Mouse (Mus musculus): ENCODE measurements at regions not wholly inside any gene's neighbourhood (a gene's known extent, or its start where the extent isn't known, plus 50 kb on each side); places are given as distances from the start of the nearest gene placed in this dataset.

DNA sequence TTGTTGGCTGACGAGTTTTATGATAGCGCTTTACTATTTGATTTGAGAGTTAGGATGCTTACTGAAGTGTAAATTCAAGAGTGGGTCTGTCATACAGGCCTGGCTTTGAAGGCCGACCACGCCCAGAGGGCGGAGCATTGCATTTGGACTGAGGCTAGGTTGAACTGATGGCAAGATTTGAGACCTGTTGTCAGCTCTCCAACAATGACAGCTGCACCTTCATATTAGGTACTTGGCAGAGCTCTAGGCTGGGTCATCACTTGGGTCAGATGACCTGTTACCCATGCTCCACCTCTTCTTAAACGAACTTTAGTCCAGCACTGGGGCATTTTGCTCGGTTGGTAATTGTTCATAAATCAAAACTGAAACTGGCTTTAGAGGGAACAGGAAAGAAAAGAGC is 231.1 kb upstream of the Ptbp2 start:
- TF ChIP-seq CTCF (IDR thresholded peaks at IDR 0.05; ENCODE audit: low read depth, low read length) (no peak), POLR2A (IDR thresholded peaks at IDR 0.05; ENCODE audit: extremely low read depth, insufficient read depth, low read length) (no peak)
- no peak overlapping the region for H3K4me3 ChIP-seq (ENCODE audit: insufficient read depth, low read depth, low read length)
- DNase-seq (ENCODE audit: extremely low read depth, low read depth, low spot score) = peak; percentile 38
- no peak overlapping the region for H3K27ac ChIP-seq (replicated peaks; ENCODE audit: insufficient read depth, low read depth, low read length)
- 78% methylated on average over 7 of the region's 7 CpGs for WGBS
- no peaks in the 10 kb centered on the region for H3K36me3 ChIP-seq (ENCODE audit: control insufficient read depth, insufficient read depth, low read length)
- no peaks in the 10 kb centered on the region for H3K79me2 ChIP-seq (ENCODE audit: control insufficient read depth, insufficient read depth, low read length)
- no peak overlapping the region for H3K9ac ChIP-seq (ENCODE audit: low read depth, low read length)
- H3K4me1 ChIP-seq (ENCODE audit: control insufficient read depth, insufficient read depth, low read length) = no peaks in the 10 kb centered on the region; the same call in 1 of the 2 replicates
- H3K27me3 ChIP-seq (ENCODE audit: control insufficient read depth, insufficient read depth, low read length) = no peaks in the 10 kb centered on the region

DNA sequence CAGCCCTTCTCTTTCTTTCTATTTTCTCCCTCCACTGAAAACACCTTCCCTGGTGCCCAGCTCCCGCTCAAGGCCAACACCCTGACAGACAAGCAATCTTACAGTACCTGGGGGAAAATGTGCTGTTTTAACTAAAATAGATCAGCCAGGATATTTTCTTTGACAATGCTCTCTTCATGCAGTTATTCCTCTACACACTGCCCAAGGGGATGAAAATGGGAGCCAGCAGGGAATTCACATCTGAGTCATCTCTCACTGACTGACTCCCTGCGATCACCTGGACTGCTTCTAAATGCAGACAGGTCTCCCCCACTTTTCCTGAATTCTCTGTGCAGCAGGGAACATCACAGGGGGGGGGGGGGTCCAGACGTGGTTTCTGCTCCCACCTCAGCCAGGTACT is 227.6 kb upstream of the Ptbp2 start:
- no peaks in the 10 kb centered on the region for H3K79me2 ChIP-seq (ENCODE audit: control insufficient read depth, insufficient read depth, low read length)
- no peaks in the 10 kb centered on the region for H3K36me3 ChIP-seq (ENCODE audit: control insufficient read depth, insufficient read depth, low read length)
- H3K27me3 ChIP-seq (ENCODE audit: control insufficient read depth, insufficient read depth, low read length) = no peaks in the 10 kb centered on the region
- no peak overlapping the region for H3K27ac ChIP-seq (replicated peaks; ENCODE audit: insufficient read depth, low read depth, low read length)
- 39% methylated on average over 3 of the region's 3 CpGs for WGBS
- no peaks in the 10 kb centered on the region; the same call in 1 of the 2 replicates for H3K4me1 ChIP-seq (ENCODE audit: control insufficient read depth, insufficient read depth, low read length)
- no peak overlapping the region for H3K4me3 ChIP-seq (ENCODE audit: insufficient read depth, low read depth, low read length)
- TF ChIP-seq POLR2A (IDR thresholded peaks at IDR 0.05; ENCODE audit: extremely low read depth, insufficient read depth, low read length) (no peak), CTCF (IDR thresholded peaks at IDR 0.05; ENCODE audit: low read depth, low read length) (no peak)
- no peak overlapping the region for H3K9ac ChIP-seq (ENCODE audit: low read depth, low read length)
- no peak for DNase-seq (ENCODE audit: extremely low read depth, low read depth, low spot score)

DNA sequence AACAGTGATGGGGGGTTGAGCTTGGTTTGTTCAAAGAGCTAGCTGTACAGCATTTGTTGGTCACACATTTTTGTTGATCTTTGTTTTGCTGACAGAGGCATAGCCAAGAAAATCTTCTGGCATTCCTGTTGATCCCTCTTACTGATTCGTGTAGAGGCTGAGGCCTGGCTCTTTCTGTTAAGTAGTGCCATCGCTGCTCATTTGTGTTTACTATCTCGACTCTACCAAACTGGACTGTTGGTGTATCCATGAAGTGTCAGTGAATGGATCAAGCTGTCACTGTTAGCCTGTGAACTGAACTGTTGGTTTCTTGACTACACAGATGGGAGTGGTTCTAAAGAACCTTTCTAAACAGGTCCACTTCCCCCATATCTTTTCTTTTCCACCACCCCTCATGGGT is 223.8 kb upstream of the Ptbp2 start:
- no peaks in the 10 kb centered on the region for H3K27me3 ChIP-seq (ENCODE audit: control insufficient read depth, insufficient read depth, low read length)
- TF ChIP-seq CTCF (IDR thresholded peaks at IDR 0.05; ENCODE audit: low read depth, low read length) (no peak), POLR2A (IDR thresholded peaks at IDR 0.05; ENCODE audit: extremely low read depth, insufficient read depth, low read length) (no peak)
- 82% methylated on average over 3 of the region's 3 CpGs for WGBS
- no peak overlapping the region for H3K27ac ChIP-seq (replicated peaks; ENCODE audit: insufficient read depth, low read depth, low read length)
- DNase-seq (ENCODE audit: extremely low read depth, low read depth, low spot score) = no peak
- H3K36me3 ChIP-seq (ENCODE audit: control insufficient read depth, insufficient read depth, low read length) = no peaks in the 10 kb centered on the region
- no peak overlapping the region for H3K4me3 ChIP-seq (ENCODE audit: insufficient read depth, low read depth, low read length)
- no peaks in the 10 kb centered on the region; the same call in 1 of the 2 replicates for H3K4me1 ChIP-seq (ENCODE audit: control insufficient read depth, insufficient read depth, low read length)
- H3K9ac ChIP-seq (ENCODE audit: low read depth, low read length) = no peak overlapping the region
- H3K79me2 ChIP-seq (ENCODE audit: control insufficient read depth, insufficient read depth, low read length) = no peaks in the 10 kb centered on the region

DNA sequence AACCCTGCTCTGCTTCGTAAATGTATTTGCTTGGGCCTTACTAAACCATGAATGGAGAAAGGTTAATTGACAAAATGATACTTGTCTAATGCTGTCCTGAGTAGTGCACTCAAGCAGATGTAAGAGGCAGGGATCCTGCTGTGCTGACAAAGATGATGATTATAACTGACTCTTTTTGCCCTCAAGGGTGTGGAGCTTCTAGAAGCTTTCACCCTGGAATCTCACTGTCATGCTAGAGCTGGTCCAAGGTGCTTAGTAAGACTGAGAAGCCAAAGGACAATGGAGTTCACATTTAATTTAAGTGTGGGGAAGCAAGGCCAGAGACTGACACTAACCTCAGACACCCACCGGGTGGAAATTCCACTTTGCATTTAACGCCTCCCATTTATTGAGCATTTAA is 220.3 kb upstream of the Ptbp2 start:
- no peaks in the 10 kb centered on the region for H3K79me2 ChIP-seq (ENCODE audit: control insufficient read depth, insufficient read depth, low read length)
- WGBS = 86% methylated on average over 3 of the region's 3 CpGs

DNA sequence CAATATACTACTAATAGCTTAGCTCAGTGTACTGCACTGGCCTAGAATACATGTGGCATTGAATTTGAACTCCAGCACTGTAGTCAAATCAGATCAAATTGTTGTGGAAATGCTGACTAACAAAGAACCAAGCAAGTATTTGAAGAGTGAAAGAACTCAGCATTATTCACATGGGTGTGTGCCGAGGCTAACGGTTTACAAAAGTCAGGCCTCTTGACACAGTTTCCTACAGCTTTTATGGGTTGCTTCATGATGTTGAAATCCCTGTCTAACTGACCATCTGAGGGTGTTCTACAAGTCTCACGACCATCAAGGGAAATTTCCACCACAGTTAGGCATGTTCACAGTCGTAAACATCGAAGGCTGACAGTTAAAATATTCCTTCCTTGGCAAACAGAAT is 216.0 kb upstream of the Ptbp2 start:
- Histone ChIP-seq H3K9ac (ENCODE audit: low read depth, low read length) (no peak overlapping the region), H3K4me3 (ENCODE audit: insufficient read depth, low read depth, low read length) (no peak overlapping the region), H3K36me3 (ENCODE audit: control insufficient read depth, insufficient read depth, low read length) (no peaks in the 10 kb centered on the region), H3K79me2 (ENCODE audit: control insufficient read depth, insufficient read depth, low read length) (no peaks in the 10 kb centered on the region), H3K27me3 (ENCODE audit: control insufficient read depth, insufficient read depth, low read length) (no peaks in the 10 kb centered on the region), H3K27ac (replicated peaks; ENCODE audit: insufficient read depth, low read depth, low read length) (no peak overlapping the region), H3K4me1 (ENCODE audit: control insufficient read depth, insufficient read depth, low read length) (no peaks in the 10 kb centered on the region)
- no peak for TF ChIP-seq CTCF (IDR thresholded peaks at IDR 0.05; ENCODE audit: low read depth, low read length)
- no peak for TF ChIP-seq POLR2A (IDR thresholded peaks at IDR 0.05; ENCODE audit: extremely low read depth, insufficient read depth, low read length)
- WGBS = 68% methylated on average over 5 of the region's 5 CpGs
- DNase-seq (ENCODE audit: extremely low read depth, low read depth, low spot score) = peak; percentile 36

More for the DNA sequence above, 220.3 kb upstream of the Ptbp2 start:
- H3K36me3 ChIP-seq (ENCODE audit: control insufficient read depth, insufficient read depth, low read length) = no peaks in the 10 kb centered on the region
- TF ChIP-seq CTCF (IDR thresholded peaks at IDR 0.05; ENCODE audit: low read depth, low read length) (no peak), POLR2A (IDR thresholded peaks at IDR 0.05; ENCODE audit: extremely low read depth, insufficient read depth, low read length) (no peak)
- H3K27me3 ChIP-seq (ENCODE audit: control insufficient read depth, insufficient read depth, low read length) = no peaks in the 10 kb centered on the region
- H3K4me3 ChIP-seq (ENCODE audit: insufficient read depth, low read depth, low read length) = no peak overlapping the region
- no peak for DNase-seq (ENCODE audit: extremely low read depth, low read depth, low spot score)
- H3K9ac ChIP-seq (ENCODE audit: low read depth, low read length) = no peak overlapping the region
- no peaks in the 10 kb centered on the region for H3K4me1 ChIP-seq (ENCODE audit: control insufficient read depth, insufficient read depth, low read length)
- no peak overlapping the region for H3K27ac ChIP-seq (replicated peaks; ENCODE audit: insufficient read depth, low read depth, low read length)

DNA sequence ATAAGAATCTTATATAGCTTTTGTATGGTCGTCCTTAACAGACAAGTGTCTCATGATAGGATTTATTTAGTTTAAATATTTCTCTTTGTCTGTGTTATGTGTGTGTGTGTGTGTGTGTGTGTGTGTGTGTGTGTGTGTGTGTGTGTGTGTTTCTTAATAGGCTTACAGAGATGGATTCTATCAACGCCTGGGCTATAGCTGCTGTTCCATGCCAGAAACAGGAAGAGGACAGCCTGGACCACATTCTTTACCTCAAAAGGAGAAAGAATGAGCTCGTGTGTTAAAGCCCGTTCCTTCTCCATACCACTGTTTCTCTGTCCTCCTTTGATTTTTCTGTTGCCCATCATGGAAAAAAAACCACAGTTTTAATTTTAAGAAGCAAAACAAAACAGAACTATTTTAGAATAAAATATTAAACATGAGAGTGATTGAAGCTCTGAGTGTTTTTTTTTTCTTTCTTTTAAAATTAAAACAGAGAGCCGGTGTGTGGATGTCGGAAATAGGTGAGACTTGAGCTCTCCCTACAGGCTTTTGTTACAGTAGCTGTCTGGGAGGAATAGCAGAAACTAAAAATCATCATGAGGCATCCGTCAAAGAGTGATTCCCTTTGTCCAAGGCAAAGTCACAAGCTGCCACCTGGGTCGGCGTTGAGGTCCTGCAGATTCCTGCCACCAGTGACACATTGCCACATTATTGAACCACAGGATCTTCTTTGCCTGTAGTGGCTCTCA is 212.2 kb upstream of the Ptbp2 start:
- Histone ChIP-seq H3K27me3 (ENCODE audit: control insufficient read depth, insufficient read depth, low read length) (no peaks in the 10 kb centered on the region), H3K27ac (replicated peaks; ENCODE audit: insufficient read depth, low read depth, low read length) (no peak overlapping the region), H3K4me3 (ENCODE audit: insufficient read depth, low read depth, low read length) (no peak overlapping the region), H3K9ac (ENCODE audit: low read depth, low read length) (no peak overlapping the region), H3K79me2 (ENCODE audit: control insufficient read depth, insufficient read depth, low read length) (no peaks in the 10 kb centered on the region), H3K4me1 (ENCODE audit: control insufficient read depth, insufficient read depth, low read length) (no peaks in the 10 kb centered on the region), H3K36me3 (ENCODE audit: control insufficient read depth, insufficient read depth, low read length) (no peaks in the 10 kb centered on the region)
- DNase-seq (ENCODE audit: extremely low read depth, low read depth, low spot score) = no peak
- no peak for TF ChIP-seq POLR2A (IDR thresholded peaks at IDR 0.05; ENCODE audit: extremely low read depth, insufficient read depth, low read length)
- TF ChIP-seq CTCF (IDR thresholded peaks at IDR 0.05; ENCODE audit: low read depth, low read length) = no peak
- WGBS = 84% methylated on average over 9 of the region's 9 CpGs

All from liver, adult 2 months (tissue).